Mouse (Mus musculus): ENCODE results near the gene Gm12695. TPM values are rescaled to one million over a fixed set of nuclear protein-coding genes. Genes with fewer than 3 reads are reported as not detected.

The Gm12695 gene
- polyA plus RNA-seq, 1 experiment from 2014 or later = not detected

DNA sequence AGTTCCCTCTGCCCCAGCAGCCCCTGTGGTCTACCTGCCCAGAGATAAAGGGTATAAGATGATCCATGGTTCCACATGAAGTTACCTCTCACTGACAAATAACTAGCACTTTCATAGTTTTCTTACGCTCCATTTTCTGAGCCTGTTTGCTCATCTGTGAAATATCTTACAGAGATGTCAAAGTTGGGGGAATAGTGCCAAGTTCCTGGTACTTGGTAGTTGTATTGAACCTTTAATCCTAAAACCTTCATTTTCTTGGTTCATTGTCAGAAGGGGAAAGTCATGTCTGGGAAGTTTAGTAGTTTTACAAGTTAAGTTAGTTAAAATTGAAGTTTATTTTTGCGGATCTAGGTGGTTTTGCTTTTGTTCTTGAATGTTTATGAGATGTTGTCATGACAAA lies 62.7 kb downstream of the Gm12695 start:
- no peak overlapping the region for H3K4me2 ChIP-seq (ENCODE audit: low read depth, low read length)
- H3K4me3 ChIP-seq (ENCODE audit: low read depth, low read length) = no peak overlapping the region
- DNase-seq (ENCODE audit: low spot score) = no peak
- H3K36me3 ChIP-seq (replicated peaks; ENCODE audit: control insufficient read depth, insufficient read depth, low read depth, low read length) = no peaks in the 10 kb centered on the region
- no peak overlapping the region for H3K9ac ChIP-seq (replicated peaks; ENCODE audit: low read length)
- WGBS = 94% methylated on average over 2 of the region's 2 CpGs
- no peaks in the 10 kb centered on the region for H3K9me3 ChIP-seq (replicated peaks; ENCODE audit: control insufficient read depth, low read length)
- no peak for ATAC-seq (replicated peaks; ENCODE audit: insufficient number of reproducible peaks, low FRiP score, low TSS enrichment, low read depth)
- H3K27ac ChIP-seq (replicated peaks; ENCODE audit: low read depth, low read length) = no peak overlapping the region
- no peaks in the 10 kb centered on the region for H3K27me3 ChIP-seq (ENCODE audit: control insufficient read depth, insufficient read depth, low read length)
- H3K4me1 ChIP-seq (ENCODE audit: control insufficient read depth, insufficient read depth, low read length) = no peaks in the 10 kb centered on the region

DNA sequence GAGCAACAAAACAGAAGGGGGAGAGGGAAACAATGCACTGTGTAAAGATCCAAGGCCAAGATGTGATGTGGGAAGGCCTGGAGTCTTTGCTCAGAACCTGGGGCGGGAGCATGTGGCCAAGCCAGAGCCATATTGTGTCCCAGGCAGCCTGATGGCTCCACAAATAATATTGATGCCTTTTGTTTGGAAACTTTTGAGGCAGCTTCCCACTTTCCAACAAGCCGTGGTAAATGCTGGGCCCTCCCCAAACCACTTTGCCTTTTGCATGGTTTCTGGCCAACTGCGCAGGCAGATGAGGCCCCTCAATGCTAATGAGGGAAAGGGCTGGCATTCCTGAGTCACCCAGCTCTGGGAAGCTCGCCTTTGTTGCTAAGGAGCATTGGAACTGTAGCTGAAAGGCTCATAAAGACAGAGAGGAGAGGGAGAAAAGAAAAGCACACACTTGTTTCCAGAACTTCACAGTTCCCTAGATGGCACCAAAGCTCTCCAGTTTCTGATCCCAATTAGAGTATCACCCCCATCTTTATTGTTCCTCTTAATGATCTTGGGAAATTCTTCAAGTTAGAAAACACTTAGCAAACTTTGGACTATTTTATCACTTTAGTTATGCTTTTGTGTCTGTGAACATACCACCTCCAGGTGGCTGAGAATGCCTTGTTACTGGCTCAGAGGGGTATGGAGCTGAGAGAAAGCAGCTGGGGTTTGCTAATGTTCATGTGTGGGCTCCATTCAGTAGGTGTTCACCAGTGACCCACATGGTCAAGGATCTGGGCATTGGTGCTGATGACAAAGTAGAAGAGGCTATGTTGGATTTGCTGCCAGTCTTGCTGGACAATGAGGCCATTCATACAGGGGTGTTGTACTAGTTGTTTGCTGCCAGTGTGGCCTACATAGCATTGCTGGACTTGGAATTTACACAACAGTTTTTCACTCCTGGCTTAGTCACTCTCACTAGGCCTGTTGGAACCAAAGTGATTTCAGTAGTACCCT lies 65.7 kb downstream of the Gm12695 start:
- no peak overlapping the region for H3K4me2 ChIP-seq (ENCODE audit: low read depth, low read length)
- H3K27me3 ChIP-seq (ENCODE audit: control insufficient read depth, insufficient read depth, low read length) = no peaks in the 10 kb centered on the region
- no peaks in the 10 kb centered on the region for H3K9me3 ChIP-seq (replicated peaks; ENCODE audit: control insufficient read depth, low read length)
- H3K9ac ChIP-seq (replicated peaks; ENCODE audit: low read length) = no peak overlapping the region
- DNase-seq (ENCODE audit: low spot score) = no peak
- 0 out of 2 replicates have a peak, but pooled peaks have one; percentile 23 for ATAC-seq (replicated peaks; ENCODE audit: insufficient number of reproducible peaks, low FRiP score, low TSS enrichment, low read depth)
- WGBS = 55% methylated on average over 4 of the region's 4 CpGs
- H3K27ac ChIP-seq (replicated peaks; ENCODE audit: low read depth, low read length) = no peak overlapping the region
- no peak overlapping the region for H3K4me3 ChIP-seq (ENCODE audit: low read depth, low read length)
- H3K36me3 ChIP-seq (replicated peaks; ENCODE audit: control insufficient read depth, insufficient read depth, low read depth, low read length) = no peaks in the 10 kb centered on the region
- no peaks in the 10 kb centered on the region for H3K4me1 ChIP-seq (ENCODE audit: control insufficient read depth, insufficient read depth, low read length)

DNA sequence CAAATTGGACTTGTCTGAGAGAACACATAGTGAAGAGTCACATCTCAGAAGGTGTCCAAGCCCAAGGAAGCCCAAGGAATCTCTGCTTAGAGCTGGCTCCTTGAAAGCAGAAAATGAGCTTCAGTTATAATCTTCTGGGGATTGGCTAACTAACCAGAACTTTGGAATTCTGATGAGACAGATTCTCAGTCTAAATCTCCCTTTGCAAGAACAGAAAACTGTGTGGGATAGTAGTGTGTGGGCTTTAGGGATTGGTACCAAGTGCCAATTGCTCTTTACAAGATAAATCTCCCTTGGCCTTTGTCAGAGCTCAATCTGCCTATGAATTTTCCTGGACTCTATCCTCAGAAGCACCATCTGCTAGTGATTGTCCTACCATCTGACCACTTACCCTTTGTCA lies 66.5 kb downstream of the Gm12695 start:
- no peaks in the 10 kb centered on the region for H3K4me1 ChIP-seq (ENCODE audit: control insufficient read depth, insufficient read depth, low read length)
- H3K9me3 ChIP-seq (replicated peaks; ENCODE audit: control insufficient read depth, low read length) = no peaks in the 10 kb centered on the region
- no peaks in the 10 kb centered on the region for H3K36me3 ChIP-seq (replicated peaks; ENCODE audit: control insufficient read depth, insufficient read depth, low read depth, low read length)
- H3K27ac ChIP-seq (replicated peaks; ENCODE audit: low read depth, low read length) = no peak overlapping the region
- DNase-seq (ENCODE audit: low spot score) (no peak), ATAC-seq (replicated peaks; ENCODE audit: insufficient number of reproducible peaks, low FRiP score, low TSS enrichment, low read depth) (no peak)
- no peak overlapping the region for H3K4me3 ChIP-seq (ENCODE audit: low read depth, low read length)
- no peak overlapping the region for H3K4me2 ChIP-seq (ENCODE audit: low read depth, low read length)
- no peak overlapping the region for H3K9ac ChIP-seq (replicated peaks; ENCODE audit: low read length)
- H3K27me3 ChIP-seq (ENCODE audit: control insufficient read depth, insufficient read depth, low read length) = no peaks in the 10 kb centered on the region

DNA sequence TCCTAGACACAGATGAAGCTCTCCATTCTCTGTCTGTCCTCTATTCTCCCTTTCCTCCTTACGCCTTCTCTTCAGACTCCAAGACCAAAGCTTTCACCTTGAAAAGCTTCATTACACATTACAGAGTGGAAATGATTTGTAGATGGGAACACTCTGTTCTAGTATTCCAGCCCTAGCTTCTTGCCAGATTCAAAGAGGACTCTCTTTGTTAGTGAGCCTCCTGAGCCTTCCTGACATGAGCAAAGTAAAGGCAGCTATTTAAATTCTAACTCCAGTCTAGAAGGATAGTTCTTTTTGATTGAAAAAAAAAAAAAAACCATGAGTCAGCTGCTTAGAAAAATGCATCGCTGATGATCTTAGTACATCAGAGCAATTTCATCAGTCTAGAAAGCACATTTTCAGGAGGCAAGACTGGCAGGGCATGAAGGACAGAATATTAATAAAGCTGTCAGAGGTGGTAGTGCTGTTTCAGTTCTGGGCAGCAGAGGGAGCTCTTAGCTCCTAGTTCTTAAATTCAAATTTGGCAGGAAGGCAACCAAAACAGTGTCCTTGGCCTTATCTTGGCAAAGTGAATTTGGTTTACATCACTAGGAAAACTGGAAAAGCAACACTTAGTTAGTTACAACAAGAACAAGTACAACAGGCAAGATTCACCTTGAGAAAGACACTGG lies 79.6 kb downstream of the Gm12695 start:
- Histone ChIP-seq H3K4me1 (ENCODE audit: control insufficient read depth, insufficient read depth, low read length) (no peaks in the 10 kb centered on the region), H3K4me2 (ENCODE audit: low read depth, low read length) (no peak overlapping the region), H3K9ac (replicated peaks; ENCODE audit: low read length) (no peak overlapping the region), H3K27ac (replicated peaks; ENCODE audit: low read depth, low read length) (no peak overlapping the region), H3K36me3 (replicated peaks; ENCODE audit: control insufficient read depth, insufficient read depth, low read depth, low read length) (no peaks in the 10 kb centered on the region), H3K4me3 (ENCODE audit: low read depth, low read length) (no peak overlapping the region), H3K9me3 (replicated peaks; ENCODE audit: control insufficient read depth, low read length) (no peaks in the 10 kb centered on the region), H3K27me3 (ENCODE audit: control insufficient read depth, insufficient read depth, low read length) (no peaks in the 10 kb centered on the region)
- ATAC-seq (replicated peaks; ENCODE audit: insufficient number of reproducible peaks, low FRiP score, low TSS enrichment, low read depth) (no peak), DNase-seq (ENCODE audit: low spot score) (peak; percentile 72)
- WGBS = 57% methylated on average over 2 of the region's 2 CpGs

DNA sequence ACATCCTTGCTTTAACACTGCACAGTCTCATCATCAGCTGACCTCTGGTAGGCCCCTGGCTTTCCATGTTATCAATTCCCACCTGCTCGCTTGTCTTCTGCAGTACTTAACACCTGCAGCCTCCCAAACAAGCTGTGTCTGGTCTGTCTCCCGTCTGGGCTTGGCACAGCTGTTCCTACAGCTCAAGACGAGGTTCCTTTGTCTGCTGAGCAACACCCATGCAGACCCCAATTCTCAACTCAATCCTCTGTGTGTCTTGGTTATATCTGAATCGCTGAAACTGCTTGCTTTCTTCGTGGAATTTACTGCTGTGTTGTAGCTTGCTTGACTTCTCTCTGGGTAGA lies 86.8 kb downstream of the Gm12695 start:
- DNase-seq (ENCODE audit: low spot score) (no peak), ATAC-seq (replicated peaks; ENCODE audit: insufficient number of reproducible peaks, low FRiP score, low TSS enrichment, low read depth) (no peak)
- Histone ChIP-seq H3K9ac (replicated peaks; ENCODE audit: low read length) (no peak overlapping the region), H3K4me3 (ENCODE audit: low read depth, low read length) (no peak overlapping the region), H3K4me2 (ENCODE audit: low read depth, low read length) (no peak overlapping the region), H3K4me1 (ENCODE audit: control insufficient read depth, insufficient read depth, low read length) (no peaks in the 10 kb centered on the region), H3K36me3 (replicated peaks; ENCODE audit: control insufficient read depth, insufficient read depth, low read depth, low read length) (no peaks in the 10 kb centered on the region), H3K9me3 (replicated peaks; ENCODE audit: control insufficient read depth, low read length) (no peaks in the 10 kb centered on the region), H3K27ac (replicated peaks; ENCODE audit: low read depth, low read length) (no peak overlapping the region), H3K27me3 (ENCODE audit: control insufficient read depth, insufficient read depth, low read length) (no peaks in the 10 kb centered on the region)
- 78% methylated on average over 5 of the region's 5 CpGs for WGBS

DNA sequence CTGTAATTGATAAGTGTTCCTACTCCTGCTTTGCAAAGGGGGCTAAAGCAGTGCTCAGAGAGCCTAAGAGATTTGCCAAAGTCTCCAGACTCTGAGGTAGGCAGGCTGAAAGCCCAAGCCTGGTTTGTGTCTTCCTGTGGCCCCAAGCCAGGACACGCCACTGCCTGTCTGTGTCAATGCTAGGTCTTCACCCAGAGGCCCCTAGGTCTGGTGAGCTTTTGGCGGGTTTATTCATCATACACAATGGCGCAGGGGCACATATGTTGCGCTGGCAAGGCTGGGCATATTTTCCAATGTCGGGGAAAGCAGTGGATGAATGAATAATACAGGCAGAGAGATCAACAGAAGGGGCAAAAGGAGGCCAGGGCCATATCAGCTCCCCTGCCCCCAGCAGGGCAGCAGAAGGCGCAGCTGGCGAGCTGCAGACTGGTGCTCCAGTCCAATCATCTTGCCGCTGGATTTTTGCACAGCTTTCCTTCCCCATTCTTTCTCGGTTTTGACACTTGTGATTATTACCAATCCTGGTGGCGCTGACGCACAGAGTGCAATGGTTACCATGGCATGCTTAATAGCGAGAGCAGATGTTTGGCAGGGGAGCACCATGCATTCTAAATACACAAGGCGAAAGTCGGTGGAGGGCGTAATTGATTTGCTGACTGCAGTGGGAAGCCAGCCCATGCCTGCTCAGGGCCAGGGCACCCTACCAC lies 87.3 kb downstream of the Gm12695 start:
- 82% methylated on average over 15 of the region's 15 CpGs for WGBS
- Histone ChIP-seq H3K9ac (replicated peaks; ENCODE audit: low read length) (no peak overlapping the region), H3K4me2 (ENCODE audit: low read depth, low read length) (no peak overlapping the region), H3K9me3 (replicated peaks; ENCODE audit: control insufficient read depth, low read length) (no peaks in the 10 kb centered on the region), H3K4me3 (ENCODE audit: low read depth, low read length) (no peak overlapping the region), H3K27me3 (ENCODE audit: control insufficient read depth, insufficient read depth, low read length) (no peaks in the 10 kb centered on the region), H3K4me1 (ENCODE audit: control insufficient read depth, insufficient read depth, low read length) (no peaks in the 10 kb centered on the region), H3K27ac (replicated peaks; ENCODE audit: low read depth, low read length) (no peak overlapping the region), H3K36me3 (replicated peaks; ENCODE audit: control insufficient read depth, insufficient read depth, low read depth, low read length) (no peaks in the 10 kb centered on the region)
- ATAC-seq (replicated peaks; ENCODE audit: insufficient number of reproducible peaks, low FRiP score, low TSS enrichment, low read depth) (0 out of 2 replicates have a peak, but pooled peaks have one; percentile 58), DNase-seq (ENCODE audit: low spot score) (no peak)

DNA sequence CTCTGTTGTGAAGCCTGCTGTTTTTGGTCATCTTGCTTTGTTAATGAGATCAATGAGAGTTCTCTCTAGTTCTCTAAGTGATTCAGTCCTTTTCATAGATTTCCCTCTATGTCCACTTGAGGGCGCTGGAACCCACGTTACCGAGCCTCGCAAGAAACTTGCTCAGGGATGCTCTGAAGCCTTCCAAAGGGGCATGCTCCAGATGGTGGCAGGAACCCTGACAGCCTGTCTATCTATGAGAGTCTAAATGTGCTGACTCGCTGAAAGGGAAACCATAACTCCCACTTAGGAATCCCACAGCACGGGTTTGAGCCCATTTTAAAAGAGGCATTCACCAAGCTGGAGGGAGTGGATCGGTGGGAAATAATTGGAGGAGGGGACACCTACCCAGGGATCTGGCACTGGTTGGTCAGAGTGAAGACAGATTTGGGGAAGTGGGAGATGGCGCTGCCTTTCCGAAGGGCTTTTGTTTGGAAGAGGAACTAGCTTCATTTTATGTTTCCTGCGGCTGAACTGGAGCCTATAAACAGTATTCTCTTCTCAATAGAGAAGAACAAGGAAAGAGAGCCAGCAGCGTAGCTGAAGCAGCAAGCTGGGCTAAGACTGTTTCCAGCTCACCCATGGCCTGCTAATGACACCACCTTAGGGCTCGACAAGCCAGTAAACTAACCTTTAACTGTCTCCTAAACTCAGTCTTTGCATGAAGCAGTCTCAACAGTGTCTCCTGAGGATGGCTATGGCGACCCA lies 88.2 kb downstream of the Gm12695 start:
- 39% methylated on average over 13 of the region's 13 CpGs for WGBS
- H3K4me2 ChIP-seq (ENCODE audit: low read depth, low read length) = no peak overlapping the region
- ATAC-seq (replicated peaks; ENCODE audit: insufficient number of reproducible peaks, low FRiP score, low TSS enrichment, low read depth) = peak; percentile 79

More for the DNA sequence above, 88.2 kb downstream of the Gm12695 start:
- H3K4me3 ChIP-seq (ENCODE audit: low read depth, low read length) = no peak overlapping the region
- H3K27me3 ChIP-seq (ENCODE audit: control insufficient read depth, insufficient read depth, low read length) = no peaks in the 10 kb centered on the region
- no peaks in the 10 kb centered on the region for H3K36me3 ChIP-seq (replicated peaks; ENCODE audit: control insufficient read depth, insufficient read depth, low read depth, low read length)
- DNase-seq (ENCODE audit: low spot score) = peak; percentile 84
- H3K9me3 ChIP-seq (replicated peaks; ENCODE audit: control insufficient read depth, low read length) = no peaks in the 10 kb centered on the region
- H3K27ac ChIP-seq (replicated peaks; ENCODE audit: low read depth, low read length) = no peak overlapping the region
- H3K9ac ChIP-seq (replicated peaks; ENCODE audit: low read length) = no peak overlapping the region
- H3K4me1 ChIP-seq (ENCODE audit: control insufficient read depth, insufficient read depth, low read length) = no peaks in the 10 kb centered on the region

All from embryonic facial prominence, embryonic 11.5 days (tissue).